Mouse (Mus musculus) embryo, embryonic 11 days (tissue): Measurements from ENCODE around the gene Tfeb.
A peak's percentile ranks its signal among the peaks of the same experiment; 100 is the strongest.

ENCODE experiments used
- DNase-seq: peaks from one replicate; pipeline ENCODE4 v3.0.0-alpha.2; 2015

Gene Tfeb

DNA sequence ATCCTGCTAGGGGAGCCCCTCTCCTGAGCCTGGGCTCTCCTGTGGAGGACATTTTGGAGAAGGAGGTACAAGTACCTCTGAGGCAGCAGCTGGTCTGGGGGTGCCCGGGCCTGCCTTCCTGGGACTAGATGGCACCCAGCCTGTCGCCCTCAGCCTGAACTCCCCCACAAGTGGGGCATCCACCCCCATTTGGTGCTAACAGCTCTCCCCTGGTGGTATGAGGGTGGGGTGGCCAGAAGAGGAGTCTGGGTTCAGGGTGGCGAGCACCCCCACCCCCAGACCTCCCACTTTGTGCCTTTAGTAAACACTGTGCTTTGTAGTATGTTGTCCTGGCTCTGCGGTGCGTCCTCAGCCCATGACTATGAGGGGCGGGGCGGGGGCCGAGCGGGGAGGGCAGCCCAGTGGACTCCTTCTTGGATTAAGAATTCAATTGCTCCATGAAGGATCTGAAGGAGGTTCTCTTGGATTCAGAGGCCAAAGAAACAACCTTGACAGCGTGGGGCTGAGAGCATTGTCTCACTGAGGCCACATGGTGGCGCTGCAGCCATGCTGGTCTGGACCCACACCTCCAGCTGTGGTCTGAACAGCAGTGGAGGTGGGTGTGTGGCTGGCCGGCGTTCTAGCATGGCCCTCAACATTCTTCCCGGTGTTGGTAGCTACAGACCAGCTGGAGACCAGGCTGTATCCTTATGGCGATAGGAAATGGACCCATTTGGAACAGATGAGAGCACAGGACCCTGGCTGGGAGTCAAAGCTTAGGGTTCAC is 55.5 kb downstream of the Tfeb start:
- DNase-seq: peak; percentile 91

DNA sequence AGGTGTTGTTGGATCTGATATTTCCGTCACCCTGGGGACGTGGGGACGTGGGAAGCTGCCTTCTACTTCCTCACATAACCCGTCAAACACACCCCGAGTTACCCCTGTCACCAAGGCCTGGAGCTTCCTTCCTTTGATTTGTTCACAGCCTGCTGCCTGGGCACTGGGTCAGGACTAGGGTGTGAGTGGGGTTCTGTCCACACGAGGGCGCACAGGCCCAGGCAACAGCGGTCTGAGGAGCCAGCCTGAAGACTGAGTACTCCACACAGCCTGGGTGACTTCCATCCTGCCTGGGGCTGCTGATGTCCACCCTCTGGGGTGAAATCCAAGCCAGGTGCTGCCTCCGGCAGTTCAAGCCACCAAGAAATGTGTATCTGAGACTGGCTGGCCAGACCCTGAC is 56.5 kb downstream of the Tfeb start:
- peak; percentile 88 for DNase-seq

DNA sequence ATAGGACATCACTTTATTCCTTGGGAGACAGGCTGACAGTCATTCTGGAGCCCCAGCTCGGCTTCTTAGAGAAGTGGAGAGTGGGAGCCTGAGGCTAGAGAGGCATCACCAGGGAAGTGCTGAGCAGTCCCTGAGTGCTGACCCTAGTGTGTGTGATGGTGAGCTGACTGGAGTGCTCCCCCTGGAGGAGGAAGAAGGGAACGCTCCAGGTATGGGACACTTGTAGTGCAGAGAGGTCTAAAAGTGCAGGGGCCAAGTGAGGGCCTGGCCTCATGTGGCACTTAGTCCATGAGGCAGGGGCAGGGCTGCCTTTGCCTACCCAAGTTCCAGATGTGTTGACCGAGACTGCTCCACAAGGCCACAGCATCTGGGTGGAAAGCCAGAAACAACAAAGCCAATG is 58.6 kb downstream of the Tfeb start:
- peak; percentile 66 for DNase-seq

DNA sequence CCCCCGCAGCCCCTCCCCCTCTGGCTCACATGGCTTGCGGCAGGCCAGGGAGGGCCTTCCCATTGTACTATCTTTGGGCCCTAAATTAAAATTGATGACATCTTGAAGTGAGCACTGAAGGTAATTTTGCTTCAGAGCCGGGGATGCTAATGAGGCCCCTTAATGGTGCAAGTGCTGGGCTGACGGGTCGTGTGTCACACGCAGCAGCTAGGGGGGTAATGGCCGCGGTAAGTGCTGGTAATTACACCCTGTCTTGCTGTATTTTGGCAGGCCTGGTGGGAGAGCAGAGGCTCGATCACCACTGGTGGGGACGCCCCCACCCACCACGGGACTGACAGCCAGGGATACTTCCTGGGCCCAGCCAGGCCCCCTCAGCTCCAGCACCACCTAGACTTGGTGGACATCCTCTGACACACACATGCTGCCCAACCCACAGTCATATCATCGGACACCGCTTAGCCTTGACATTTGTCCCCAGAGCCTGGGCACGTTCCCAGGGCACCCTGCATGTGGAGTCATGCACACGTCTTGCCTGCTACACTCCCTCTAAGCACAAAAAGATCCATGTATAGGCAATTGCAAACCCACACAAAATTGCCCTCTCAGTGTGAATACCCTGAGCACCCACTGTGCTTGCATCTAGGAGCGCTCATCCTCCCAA is 59.5 kb downstream of the Tfeb start:
- no peak for DNase-seq

DNA sequence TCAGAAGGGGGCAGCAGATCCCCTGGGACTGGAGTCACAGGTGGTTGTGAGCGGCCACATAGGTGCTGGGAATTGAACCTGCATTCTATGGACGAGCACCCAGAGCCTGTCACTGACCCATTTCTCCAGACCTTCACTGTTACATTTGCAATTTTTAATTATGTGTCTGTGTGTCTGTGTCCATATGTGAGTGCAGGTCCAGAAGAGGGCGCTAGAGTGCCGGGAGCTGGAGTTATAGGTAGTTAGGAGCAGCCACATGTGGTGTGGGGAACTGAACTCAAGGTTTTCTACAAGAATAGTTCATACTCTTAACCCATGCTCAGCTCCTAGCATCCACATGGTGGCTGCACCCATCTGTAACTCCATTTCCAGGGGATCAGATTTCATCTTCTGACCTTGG is 60.1 kb downstream of the Tfeb start:
- DNase-seq: no peak

DNA sequence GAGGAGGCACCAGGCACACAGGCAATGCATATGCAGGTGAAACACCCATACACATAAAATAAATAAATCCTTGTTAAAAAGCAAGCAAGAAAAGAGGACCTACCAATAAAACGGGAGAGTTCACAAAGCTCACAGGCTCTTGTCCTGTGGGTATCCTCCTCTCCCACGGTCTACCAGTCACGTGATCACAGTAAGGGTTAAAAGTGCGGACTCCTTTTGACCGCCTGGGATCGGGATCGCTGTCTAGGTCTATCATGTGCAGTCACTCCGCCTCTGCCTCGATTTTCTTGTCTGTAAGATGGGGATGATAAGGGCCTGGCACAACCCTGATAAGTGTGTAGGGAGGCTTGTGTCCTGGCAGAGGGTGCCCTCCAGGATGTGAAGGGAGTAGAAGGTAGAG is 60.6 kb downstream of the Tfeb start:
- no peak for DNase-seq

DNA sequence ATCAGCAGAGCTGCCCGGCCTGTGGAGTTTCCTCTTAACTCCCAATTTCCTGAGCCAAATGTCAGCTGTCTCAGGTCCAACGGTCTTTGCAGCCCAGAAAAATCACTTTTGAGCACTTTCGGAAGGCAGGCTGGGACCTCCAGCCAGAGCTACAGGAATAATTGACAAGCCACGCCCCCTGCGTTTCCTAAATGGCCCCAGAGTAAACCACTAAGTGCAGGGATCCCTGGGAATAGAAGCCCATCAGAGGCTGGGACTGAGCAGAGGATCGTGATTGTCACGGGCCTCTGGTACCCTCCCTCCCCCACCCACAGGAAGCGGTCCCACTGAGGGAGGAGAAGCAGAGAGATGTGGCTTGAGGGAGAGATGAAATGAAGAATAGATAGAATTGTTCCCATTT is 66.0 kb downstream of the Tfeb start:
- peak; percentile 76 for DNase-seq

DNA sequence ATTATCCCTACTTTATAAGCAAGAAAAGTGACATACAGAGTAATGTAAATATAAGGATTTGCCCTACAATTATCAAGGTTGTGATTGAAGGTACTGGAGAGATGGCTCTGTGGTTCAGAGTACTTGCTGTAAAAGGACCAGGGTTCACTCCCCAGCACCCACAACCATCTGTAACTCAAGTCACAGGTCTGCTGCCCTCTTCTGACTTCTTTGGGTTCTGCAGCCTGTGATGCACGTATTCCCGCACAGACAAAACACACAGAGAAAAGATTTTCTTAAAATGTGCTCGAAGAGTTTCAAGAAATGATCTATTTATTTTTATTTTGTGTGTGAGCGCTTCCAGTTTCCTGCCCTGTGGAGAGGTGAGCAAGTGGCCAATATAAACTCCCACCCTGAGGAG is 66.8 kb downstream of the Tfeb start:
- no peak for DNase-seq

DNA sequence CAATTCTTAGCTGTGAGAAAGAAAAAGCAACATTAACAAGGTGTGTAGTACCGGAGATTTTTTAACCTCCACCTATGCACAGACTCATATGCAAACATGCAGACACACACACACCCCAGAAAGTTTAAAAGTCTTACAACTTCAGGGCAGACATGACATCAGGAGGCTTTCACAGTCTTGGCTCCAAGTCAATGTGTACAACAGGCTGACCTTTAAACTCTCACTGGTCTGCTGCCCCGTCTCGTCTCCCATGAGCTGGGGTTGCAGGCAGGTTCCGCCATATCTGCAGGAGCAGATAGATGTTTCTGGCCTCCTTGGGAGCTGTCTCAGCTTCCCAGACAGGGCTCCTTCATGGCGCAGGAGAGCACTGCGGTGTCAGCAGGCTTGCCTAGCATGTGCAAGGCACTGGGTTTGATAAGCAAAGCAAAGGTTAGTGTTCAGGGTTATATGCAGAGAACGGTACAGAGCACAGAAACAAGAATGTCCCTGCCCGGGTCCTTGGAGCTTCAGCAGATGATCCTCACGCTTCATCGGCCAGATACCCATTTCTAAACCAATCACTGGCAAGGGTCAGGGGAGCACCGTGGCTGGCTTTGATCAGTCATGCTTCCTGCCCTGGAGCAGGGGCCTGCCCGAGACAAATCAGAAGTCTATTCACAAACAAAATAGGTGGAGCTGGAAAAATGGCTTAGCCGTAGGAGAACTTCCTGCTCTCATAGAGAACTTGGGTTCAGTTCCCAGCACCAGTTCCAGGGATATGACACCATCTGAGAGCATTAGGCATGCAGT is 68.4 kb downstream of the Tfeb start:
- no peak for DNase-seq

DNA sequence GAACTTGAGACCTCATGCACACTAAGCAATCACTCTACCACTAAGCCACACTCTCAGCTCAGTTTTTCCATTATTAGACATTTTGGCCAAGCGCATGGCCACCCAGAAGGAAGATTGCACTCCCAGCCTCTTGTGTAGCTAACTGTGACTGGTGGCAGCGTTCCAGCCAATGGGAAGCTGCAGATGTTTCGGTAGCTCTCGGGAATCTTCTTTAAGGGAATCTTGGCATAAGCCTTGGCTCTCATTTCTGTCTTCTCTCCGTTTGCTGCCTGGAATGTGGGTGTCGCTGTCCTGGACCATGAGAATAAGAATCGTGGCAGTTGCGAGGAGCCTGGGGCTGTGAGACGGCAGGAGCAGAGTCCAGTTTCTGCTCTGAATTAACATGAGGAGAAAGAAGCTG is 69.4 kb downstream of the Tfeb start:
- no peak for DNase-seq

DNA sequence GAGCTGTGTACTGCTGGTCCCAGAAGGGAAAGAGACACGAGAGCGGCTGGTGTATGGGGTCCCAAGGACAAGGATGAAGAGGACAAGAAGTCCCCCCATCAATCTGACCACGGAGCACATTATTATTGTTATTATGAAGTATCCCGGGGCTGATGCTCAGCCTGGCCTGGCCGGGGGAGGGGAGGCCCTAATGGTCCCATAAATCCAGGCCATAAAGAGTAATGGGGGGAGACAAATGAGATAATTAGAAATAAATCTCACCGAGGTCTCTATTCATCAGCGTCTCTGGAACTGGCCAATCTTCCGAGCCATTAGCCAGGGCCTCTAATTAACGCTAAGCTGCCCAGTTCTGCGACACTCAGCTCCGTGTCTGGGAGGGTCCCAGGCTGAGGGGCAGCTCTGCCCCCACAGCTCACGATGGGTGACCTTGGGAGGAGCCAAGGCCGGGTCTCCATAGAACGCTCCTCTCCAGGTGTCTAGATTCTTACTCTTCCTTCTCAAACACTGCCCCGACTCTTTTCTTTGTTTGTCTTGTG is 74.5 kb downstream of the Tfeb start:
- DNase-seq: no peak

DNA sequence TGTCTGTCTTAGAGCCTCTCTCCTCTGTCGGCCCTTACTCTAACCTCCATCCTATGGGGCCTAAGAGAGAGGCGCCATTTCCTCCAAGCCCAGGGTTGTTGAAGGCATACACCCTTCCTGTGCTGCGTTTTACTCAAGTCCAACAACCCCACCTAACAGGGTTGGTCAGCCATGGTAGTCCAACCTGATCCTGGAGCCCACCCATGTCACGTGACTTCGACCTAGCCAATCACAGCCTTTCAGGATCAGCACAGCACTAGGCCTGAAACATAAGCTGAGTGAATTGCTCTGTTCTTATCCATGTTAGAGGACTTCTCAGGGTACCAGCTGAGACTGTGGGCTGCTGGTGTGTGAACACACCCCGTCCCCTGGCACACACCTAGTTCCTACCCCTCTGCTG is 75.4 kb downstream of the Tfeb start:
- DNase-seq: no peak

DNA sequence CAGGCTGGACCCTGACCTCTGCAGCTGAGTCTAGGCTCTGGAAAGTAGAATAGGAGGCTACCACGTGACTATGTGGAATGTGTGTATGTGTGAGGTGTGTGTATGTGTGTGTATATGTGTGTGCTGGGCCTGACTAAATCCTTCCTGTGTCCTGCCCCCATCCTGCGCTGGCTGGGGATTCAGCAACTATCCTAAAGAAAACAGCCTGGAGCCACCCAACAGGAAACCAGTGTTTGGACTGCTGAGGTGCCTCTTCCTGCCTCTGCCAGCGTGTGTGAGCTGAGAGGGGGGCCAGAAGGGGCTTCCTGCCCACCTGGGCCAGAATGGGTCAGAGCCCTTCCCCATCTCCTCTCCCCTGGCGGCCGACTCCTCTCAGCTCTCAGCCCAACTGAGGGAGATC is 76.8 kb downstream of the Tfeb start:
- DNase-seq: peak; percentile 56

DNA sequence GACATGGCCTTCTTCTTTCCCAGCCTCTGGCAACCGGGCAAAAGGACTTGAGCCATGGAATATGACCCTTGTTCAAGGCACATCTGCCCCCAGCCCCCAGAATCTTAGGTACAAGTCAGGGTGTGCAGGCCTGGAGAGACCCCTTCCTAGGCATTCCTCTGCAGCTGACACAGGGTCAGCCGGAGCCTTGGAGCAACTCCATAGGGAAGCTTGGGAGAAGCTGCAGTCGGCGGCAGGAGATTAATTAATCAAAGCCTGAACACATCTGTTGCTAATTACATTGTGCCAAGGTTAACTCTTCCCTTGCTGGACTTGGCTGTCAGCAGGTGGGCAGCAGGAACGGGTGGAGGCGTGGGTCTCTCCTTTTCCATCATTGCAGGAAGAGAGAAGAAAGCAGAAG is 77.7 kb downstream of the Tfeb start:
- DNase-seq: peak; percentile 66

DNA sequence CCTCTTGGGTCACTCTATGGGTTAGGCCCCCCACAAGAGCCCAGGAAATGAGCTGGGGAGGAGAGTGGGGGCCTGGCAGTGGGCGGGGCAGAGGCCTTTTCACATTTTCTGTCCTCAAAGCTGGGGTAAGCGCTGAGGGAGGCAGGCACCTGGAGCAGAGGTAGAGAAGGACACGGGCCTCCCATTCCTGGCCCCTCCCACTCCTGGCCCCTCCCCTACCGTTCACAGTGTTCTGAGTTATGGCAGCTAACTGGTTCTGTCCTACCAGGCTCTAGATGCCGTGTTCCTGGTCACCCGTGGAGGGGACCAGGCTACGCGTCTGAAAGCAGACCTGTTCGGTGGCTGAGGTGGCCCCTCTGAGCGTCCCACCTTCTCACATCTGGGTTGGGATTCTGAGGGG is 78.6 kb downstream of the Tfeb start:
- DNase-seq: no peak

DNA sequence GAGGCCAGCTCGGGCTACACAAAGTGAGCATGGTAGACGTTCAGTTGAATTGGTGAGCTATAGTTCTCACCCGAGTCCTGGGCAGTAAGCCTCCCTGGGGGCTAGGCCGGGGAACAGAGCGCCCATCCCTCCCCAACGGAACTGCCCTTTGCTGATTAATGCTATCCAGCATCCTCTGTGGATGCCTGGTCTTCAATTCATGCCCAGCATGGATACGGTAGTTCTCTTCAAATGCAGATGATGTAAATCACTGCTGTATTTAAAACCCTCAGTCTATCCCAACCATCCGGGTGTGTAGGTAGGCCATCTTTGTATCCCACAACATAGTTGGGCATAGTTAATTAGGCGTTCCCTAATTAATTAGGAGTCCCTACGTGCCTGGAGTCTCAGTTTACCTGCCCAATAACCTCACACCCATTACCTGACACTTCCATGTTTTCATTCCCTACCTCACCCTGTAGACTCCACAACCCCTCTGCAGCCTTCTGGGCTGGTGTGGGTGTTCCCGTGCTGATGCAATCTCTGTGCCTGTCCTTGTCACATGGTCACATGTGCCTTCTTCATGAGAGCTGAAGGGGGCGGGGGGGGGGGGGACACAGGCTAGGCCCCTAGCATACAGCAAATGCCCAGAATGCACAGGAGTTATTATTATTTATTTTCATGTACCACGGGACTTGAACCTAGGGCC is 81.4 kb downstream of the Tfeb start:
- no peak for DNase-seq

DNA sequence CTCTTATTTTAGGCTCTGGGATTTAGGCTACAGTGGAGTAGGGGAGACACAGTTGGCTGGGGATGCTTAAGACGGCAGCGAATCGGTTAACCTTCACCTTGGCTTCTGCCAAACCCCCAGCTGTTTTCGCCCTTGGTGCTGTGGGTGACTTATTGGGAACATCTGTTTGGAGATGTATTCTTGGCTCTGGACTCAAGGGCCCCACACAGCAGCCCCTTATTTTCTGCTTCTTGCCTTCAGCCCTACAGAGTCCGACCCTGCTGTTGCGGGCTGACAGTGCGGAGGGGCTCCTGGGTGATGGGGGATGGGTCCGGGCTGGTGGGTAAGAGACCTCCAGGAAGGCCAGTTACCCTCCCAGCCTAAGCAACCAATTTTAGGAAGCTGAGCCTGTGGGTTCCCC is 84.5 kb downstream of the Tfeb start:
- no peak for DNase-seq

DNA sequence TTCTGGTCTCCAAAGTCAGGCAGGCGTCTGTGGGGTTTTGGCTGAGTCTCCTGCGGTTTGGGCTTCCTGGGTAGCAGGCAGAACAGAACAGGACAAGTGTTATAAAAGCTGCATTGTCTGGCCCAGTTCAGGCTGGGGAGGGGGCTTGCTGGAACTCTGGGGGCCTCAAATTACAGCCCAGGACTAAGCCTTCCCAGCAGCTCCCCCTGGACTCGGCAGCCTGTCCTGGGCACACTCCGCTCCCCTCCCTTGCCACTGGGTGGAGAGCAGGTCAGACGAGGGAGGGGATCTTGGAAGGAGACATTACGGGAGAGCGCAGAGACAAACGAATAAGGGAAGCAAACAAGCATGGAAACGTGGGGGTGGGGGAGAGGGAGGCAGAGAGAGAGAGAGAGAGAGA is 94.3 kb downstream of the Tfeb start:
- peak; percentile 75 for DNase-seq

DNA sequence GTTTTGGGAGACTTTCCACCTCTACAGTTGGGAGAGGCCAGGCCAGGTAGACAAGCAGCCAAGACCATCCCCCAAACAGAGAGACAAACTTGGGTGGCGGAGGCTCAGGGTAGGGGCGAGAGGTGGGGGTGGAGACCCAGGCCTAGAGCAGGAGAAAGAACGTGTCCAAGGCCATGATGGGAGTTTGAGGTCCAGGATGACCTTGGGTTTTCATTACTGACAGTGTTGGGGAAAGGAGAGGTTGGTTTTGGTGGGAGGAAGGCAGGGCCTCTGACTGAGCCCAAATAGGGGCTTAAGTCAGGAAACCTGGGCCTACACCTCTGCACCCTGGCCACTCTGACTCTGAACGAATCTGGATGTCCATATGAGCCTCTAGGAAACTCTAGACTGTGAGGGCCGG is 94.9 kb downstream of the Tfeb start:
- DNase-seq: no peak

DNA sequence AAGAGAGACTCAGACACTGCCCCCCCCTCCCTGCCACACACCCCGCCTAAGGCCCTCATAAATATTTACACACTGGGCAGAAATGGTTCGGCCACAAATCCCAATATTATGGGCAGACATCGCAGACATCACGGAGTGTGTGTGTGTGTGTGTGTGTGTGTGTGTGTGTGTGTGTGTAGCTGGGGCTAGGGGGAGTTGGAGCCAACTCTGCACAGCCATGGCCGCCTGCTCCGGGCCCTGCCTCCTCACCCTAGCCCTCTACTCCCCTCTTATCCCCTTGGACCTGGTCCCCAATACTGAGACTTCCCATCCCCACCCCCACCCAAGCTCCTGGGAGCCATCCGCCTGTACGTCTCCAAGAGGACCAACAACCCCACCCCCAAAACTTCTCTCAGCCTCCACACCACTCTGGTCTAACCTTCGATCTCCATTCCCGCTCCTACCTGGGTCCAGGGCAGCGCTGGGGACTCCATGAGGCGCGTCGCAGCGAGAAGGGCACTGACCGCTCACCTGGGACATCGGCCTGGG is 95.7 kb downstream of the Tfeb start:
- DNase-seq: peak; percentile 38

DNA sequence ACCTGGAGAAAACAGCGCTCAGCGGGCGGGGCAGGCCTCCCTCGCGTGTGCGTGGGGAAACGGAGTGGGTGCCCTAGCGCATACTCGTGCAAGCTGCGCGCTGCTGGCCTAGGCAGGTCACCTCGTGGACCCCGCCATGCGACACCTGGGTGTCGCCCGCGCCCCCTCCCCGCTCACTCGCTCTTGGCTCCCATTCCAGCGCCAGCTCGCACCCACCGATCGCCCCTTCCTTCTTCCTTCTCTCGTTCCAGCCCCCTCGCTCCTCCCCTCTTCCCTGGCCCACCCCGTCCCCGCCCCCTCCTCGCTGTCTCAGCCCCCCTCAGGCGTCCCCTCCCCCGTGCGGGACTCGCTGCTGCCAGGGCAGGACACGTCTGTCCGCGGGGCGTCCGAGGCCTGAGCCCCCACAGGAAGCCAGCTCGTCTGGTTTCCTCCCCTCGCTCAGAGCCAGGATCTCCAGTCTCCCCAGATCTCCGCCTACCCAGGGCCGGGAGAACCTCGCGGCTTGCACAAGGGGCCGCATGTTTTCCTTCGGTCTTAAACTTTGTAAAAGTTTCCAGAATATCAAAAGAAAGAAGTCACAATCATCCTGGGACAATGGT is 96.3 kb downstream of the Tfeb start:
- peak; percentile 90 for DNase-seq
